In genomic region chr4:7251641-7252040, GRCm38 (mm10) we compare ENCODE assay signal across 18 mouse cellular contexts.
"Had no signal": no experiment of that assay in that cellular context is flagged by ENCODE, and none has a peak within 500 bp of the region (broad histone marks: within the 10 kb centered on the region; RNA-seq: fewer than 3 reads in every experiment).

No protein-coding gene starts in this region.

- H3K36me3 ChIP-seq: midbrain, embryonic 13.5 days; neural tube, embryonic 13.5 days; neural tube, embryonic 15.5 days had no signal

- H3K4me2 ChIP-seq: lung, embryonic 14.5 days; midbrain, embryonic 11.5 days; midbrain, embryonic 13.5 days; neural tube, embryonic 13.5 days; neural tube, embryonic 15.5 days had no signal

- ATAC-seq: midbrain, embryonic 13.5 days; midbrain, embryonic 16.5 days had no signal

- H3K4me3 ChIP-seq: midbrain, embryonic 13.5 days; myocyte; neural tube, embryonic 13.5 days; neural tube, embryonic 15.5 days had no signal

- DNase-seq: lung, adult 18-20 months; lung, embryonic 14.5 days; lung, postnatal 10 days; lung, postnatal 4 days; retina, postnatal 1 day; right cerebral cortex, adult 18-20 months; right cerebral cortex, postnatal 25 days; right cerebral cortex, postnatal 4 days; spleen, adult 18-20 months; thymus, adult 18-20 months; thymus, postnatal 14 days; thymus, postnatal 36 days had no signal

- H3K27me3 ChIP-seq: midbrain, embryonic 13.5 days; neural tube, embryonic 13.5 days; neural tube, embryonic 15.5 days had no signal

- H3K27ac ChIP-seq: midbrain, embryonic 13.5 days; neural tube, embryonic 13.5 days; neural tube, embryonic 15.5 days had no signal

- H3K4me1 ChIP-seq: neural tube, embryonic 15.5 days had no signal

- H3K9ac ChIP-seq: lung, embryonic 14.5 days; midbrain, embryonic 13.5 days; neural tube, embryonic 13.5 days; neural tube, embryonic 15.5 days had no signal

- H3K9me3 ChIP-seq: midbrain, embryonic 13.5 days; neural tube, embryonic 13.5 days; neural tube, embryonic 15.5 days had no signal
